Mouse (Mus musculus): ENCODE data around the gene Manba. TPM values are rescaled to one million over a fixed set of nuclear protein-coding genes. Genes with fewer than 3 reads are reported as not detected.

The Manba gene
- polyA plus RNA-seq, 1 experiment, result 21.7 TPM

- Histone ChIP-seq H3K27ac (ENCODE audit: insufficient read depth, low read length) (no peak overlapping the region), H3K4me3 (ENCODE audit: insufficient read depth, low read length) (no peak overlapping the region), H3K4me1 (ENCODE audit: control insufficient read depth, insufficient read depth, low read length) (no peaks in the 10 kb centered on the region)
- TF ChIP-seq CTCF (IDR thresholded peaks at IDR 0.05; ENCODE audit: borderline replicate concordance, insufficient read depth, low read length) (no peak), POLR2A (IDR thresholded peaks at IDR 0.05; ENCODE audit: low read depth, low read length) (no peak)
Observed at GRCm38 (mm10) chr3:135590471-135590870, 105.1 kb downstream of the Manba start.

- TF ChIP-seq POLR2A (IDR thresholded peaks at IDR 0.05; ENCODE audit: low read depth, low read length) (no peak), CTCF (IDR thresholded peaks at IDR 0.05; ENCODE audit: borderline replicate concordance, insufficient read depth, low read length) (no peak)
- H3K4me1 ChIP-seq (ENCODE audit: control insufficient read depth, insufficient read depth, low read length), result no peaks in the 10 kb centered on the region
- no peak overlapping the region for H3K27ac ChIP-seq (ENCODE audit: insufficient read depth, low read length)
- H3K4me3 ChIP-seq (ENCODE audit: insufficient read depth, low read length), result no peak overlapping the region
Observed at GRCm38 (mm10) chr3:135591376-135591775, 106.0 kb downstream of the Manba start.

GRCm38 (mm10) chr3:135592011-135592410, 106.6 kb downstream of the Manba start:
- Histone ChIP-seq H3K4me1 (ENCODE audit: control insufficient read depth, insufficient read depth, low read length) (no peaks in the 10 kb centered on the region), H3K4me3 (ENCODE audit: insufficient read depth, low read length) (no peak overlapping the region), H3K27ac (ENCODE audit: insufficient read depth, low read length) (no peak overlapping the region)
- TF ChIP-seq POLR2A (IDR thresholded peaks at IDR 0.05; ENCODE audit: low read depth, low read length) (no peak), CTCF (IDR thresholded peaks at IDR 0.05; ENCODE audit: borderline replicate concordance, insufficient read depth, low read length) (no peak)

- no peak overlapping the region for H3K4me3 ChIP-seq (ENCODE audit: insufficient read depth, low read length)
- TF ChIP-seq POLR2A (IDR thresholded peaks at IDR 0.05; ENCODE audit: low read depth, low read length) (no peak), CTCF (IDR thresholded peaks at IDR 0.05; ENCODE audit: borderline replicate concordance, insufficient read depth, low read length) (no peak)
- no peaks in the 10 kb centered on the region for H3K4me1 ChIP-seq (ENCODE audit: control insufficient read depth, insufficient read depth, low read length)
- H3K27ac ChIP-seq (ENCODE audit: insufficient read depth, low read length), result no peak overlapping the region
Observed at GRCm38 (mm10) chr3:135594238-135594917, 109.0 kb downstream of the Manba start.

GRCm38 (mm10) chr3:135597014-135597413, 111.6 kb downstream of the Manba start:
- H3K4me3 ChIP-seq (ENCODE audit: insufficient read depth, low read length), result no peak overlapping the region
- no peak for TF ChIP-seq CTCF (IDR thresholded peaks at IDR 0.05; ENCODE audit: borderline replicate concordance, insufficient read depth, low read length)
- no peak for TF ChIP-seq POLR2A (IDR thresholded peaks at IDR 0.05; ENCODE audit: low read depth, low read length)
- no peak overlapping the region for H3K27ac ChIP-seq (ENCODE audit: insufficient read depth, low read length)
- H3K4me1 ChIP-seq (ENCODE audit: control insufficient read depth, insufficient read depth, low read length), result no peaks in the 10 kb centered on the region

- H3K4me1 ChIP-seq (ENCODE audit: control insufficient read depth, insufficient read depth, low read length), result no peaks in the 10 kb centered on the region
- no peak overlapping the region for H3K4me3 ChIP-seq (ENCODE audit: insufficient read depth, low read length)
- H3K27ac ChIP-seq (ENCODE audit: insufficient read depth, low read length), result no peak overlapping the region
- TF ChIP-seq POLR2A (IDR thresholded peaks at IDR 0.05; ENCODE audit: low read depth, low read length) (no peak), CTCF (IDR thresholded peaks at IDR 0.05; ENCODE audit: borderline replicate concordance, insufficient read depth, low read length) (no peak)
Observed at GRCm38 (mm10) chr3:135598355-135598754, 112.9 kb downstream of the Manba start.

GRCm38 (mm10) chr3:135602731-135603130, 117.3 kb downstream of the Manba start:
- Histone ChIP-seq H3K27ac (ENCODE audit: insufficient read depth, low read length) (no peak overlapping the region), H3K4me3 (ENCODE audit: insufficient read depth, low read length) (no peak overlapping the region), H3K4me1 (ENCODE audit: control insufficient read depth, insufficient read depth, low read length) (no peaks in the 10 kb centered on the region)
- TF ChIP-seq POLR2A (IDR thresholded peaks at IDR 0.05; ENCODE audit: low read depth, low read length) (no peak), CTCF (IDR thresholded peaks at IDR 0.05; ENCODE audit: borderline replicate concordance, insufficient read depth, low read length) (no peak)

- no peak overlapping the region for H3K4me3 ChIP-seq (ENCODE audit: insufficient read depth, low read length)
- no peaks in the 10 kb centered on the region for H3K4me1 ChIP-seq (ENCODE audit: control insufficient read depth, insufficient read depth, low read length)
- TF ChIP-seq CTCF (IDR thresholded peaks at IDR 0.05; ENCODE audit: borderline replicate concordance, insufficient read depth, low read length) (no peak), POLR2A (IDR thresholded peaks at IDR 0.05; ENCODE audit: low read depth, low read length) (no peak)
- no peak overlapping the region for H3K27ac ChIP-seq (ENCODE audit: insufficient read depth, low read length)
Observed at GRCm38 (mm10) chr3:135604626-135605417, 119.4 kb downstream of the Manba start.

GRCm38 (mm10) chr3:135605474-135605873, 120.1 kb downstream of the Manba start:
- H3K4me3 ChIP-seq (ENCODE audit: insufficient read depth, low read length), result no peak overlapping the region
- no peak overlapping the region for H3K27ac ChIP-seq (ENCODE audit: insufficient read depth, low read length)
- no peaks in the 10 kb centered on the region for H3K4me1 ChIP-seq (ENCODE audit: control insufficient read depth, insufficient read depth, low read length)
- no peak for TF ChIP-seq POLR2A (IDR thresholded peaks at IDR 0.05; ENCODE audit: low read depth, low read length)
- no peak for TF ChIP-seq CTCF (IDR thresholded peaks at IDR 0.05; ENCODE audit: borderline replicate concordance, insufficient read depth, low read length)

GRCm38 (mm10) chr3:135606592-135606991, 121.2 kb downstream of the Manba start:
- Histone ChIP-seq H3K4me1 (ENCODE audit: control insufficient read depth, insufficient read depth, low read length) (no peaks in the 10 kb centered on the region), H3K27ac (ENCODE audit: insufficient read depth, low read length) (no peak overlapping the region), H3K4me3 (ENCODE audit: insufficient read depth, low read length) (no peak overlapping the region)
- no peak for TF ChIP-seq POLR2A (IDR thresholded peaks at IDR 0.05; ENCODE audit: low read depth, low read length)
- no peak for TF ChIP-seq CTCF (IDR thresholded peaks at IDR 0.05; ENCODE audit: borderline replicate concordance, insufficient read depth, low read length)
